Mouse (Mus musculus) liver, adult 2 months (tissue): Measurements from ENCODE around the gene Stx12.

Experiments used
- CTCF ChIP-seq: fragments of 200-500 bp; IDR thresholded peaks from 2 replicates; pipeline ENCODE4 v1.5.1; 2011; ENCODE audit warnings: low read depth, low read length, control low read depth
- POLR2A ChIP-seq: fragments of 200-500 bp; IDR thresholded peaks from 2 replicates; pipeline ENCODE4 v1.6.1; 2011; ENCODE audit warnings: low read length, control low read depth; ENCODE audit not compliant: insufficient read depth; ENCODE audit errors: extremely low read depth

DNA sequence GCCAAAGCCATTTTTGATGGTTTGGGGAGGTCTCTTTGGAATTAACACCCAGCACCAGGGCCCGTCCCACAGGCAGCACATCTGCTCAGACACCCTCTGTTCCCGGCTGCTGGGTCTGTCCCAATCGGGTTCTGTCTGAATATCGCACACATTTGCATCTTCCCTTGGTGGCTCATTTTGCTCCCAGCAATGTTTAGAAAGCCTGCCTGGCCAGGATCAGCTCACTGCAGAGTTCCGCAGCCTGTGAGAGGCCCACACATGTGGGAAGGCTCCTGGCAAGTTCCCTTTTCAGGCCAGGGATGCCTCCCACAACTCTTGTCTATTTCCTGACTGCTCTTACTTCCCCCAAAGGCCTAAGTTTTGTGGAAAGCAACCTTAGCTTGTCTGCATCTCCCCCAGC lies 74.7 kb downstream of the Stx12 start:
- TF ChIP-seq CTCF = no peak
- no peak for TF ChIP-seq POLR2A
